In genomic region chr17:85685689-85686281, GRCm38 (mm10) we compare ENCODE assay signal across 16 mouse cellular contexts. TPM values are rescaled to one million over a fixed set of nuclear protein-coding genes. Genes with fewer than 3 reads are reported as not detected.
DNase-seq lines count a peak whose midpoint lies in the region; ATAC-seq and TF ChIP-seq lines count a peak whose summit lies in the region.
"Had no signal": no experiment of that assay in that cellular context is flagged by ENCODE, and none has a peak within 500 bp of the region (broad histone marks: within the 10 kb centered on the region; RNA-seq: fewer than 3 reads in every experiment).

No protein-coding gene starts in this region.

- no peak for TF ChIP-seq CTCF in gastrocnemius, adult 2 months (IDR thresholded peaks at IDR 0.05)
- no peak for TF ChIP-seq CTCF in lung, embryonic 14.5 days (IDR thresholded peaks at IDR 0.05; ENCODE audit: low read depth)
- no peak for TF ChIP-seq CTCF in embryonic fibroblast, embryonic 13.5 days (IDR thresholded peaks at IDR 0.05; ENCODE audit: borderline replicate concordance, insufficient read depth, low read length)

- H3K9me3 ChIP-seq in lung, embryonic 14.5 days (ENCODE audit: low read depth, low read length): no peaks in the 10 kb centered on the region
- no peaks in the 10 kb centered on the region for H3K9me3 ChIP-seq in stomach, embryonic 14.5 days (ENCODE audit: control insufficient read depth, low read depth, low read length)

- no peak for DNase-seq in gastrocnemius, adult 2 months
- DNase-seq in gastrocnemius, postnatal 25 days: no peak
- no peak for DNase-seq in lung, embryonic 14.5 days
- DNase-seq in lung, postnatal 10 days: no peak
- no peak for DNase-seq in adrenal gland, adult 8-10 months
- DNase-seq in right cerebral cortex, postnatal 10 days (ENCODE audit: low spot score in 2 of 2): no peak
- DNase-seq: adrenal gland, postnatal 36 days; cerebellum, adult 8-10 months; layer of hippocampus, postnatal 36 days; liver, postnatal 0 days had no signal

- peak overlapping the region; percentile 83 for H3K4me3 ChIP-seq in gastrocnemius, adult 2 months
- peak overlapping the region; percentile 42; the same call in 1 of the 2 replicates for H3K4me3 ChIP-seq in lung, embryonic 14.5 days (ENCODE audit: low read depth, low read length)
- H3K4me3 ChIP-seq in embryonic fibroblast, embryonic 13.5 days (ENCODE audit: insufficient read depth, low read length): peak overlapping the region; percentile 50
- H3K4me3 ChIP-seq in stomach, embryonic 14.5 days (ENCODE audit: low read depth, low read length): peak overlapping the region; percentile 44

- no peak overlapping the region for H3K4me2 ChIP-seq in lung, embryonic 14.5 days
- H3K4me2 ChIP-seq in stomach, embryonic 14.5 days (replicated peaks; ENCODE audit: low read depth, low read length): peak overlapping the region; percentile 76

- no peak overlapping the region; the same call in 1 of the 2 replicates for H3K9ac ChIP-seq in lung, embryonic 14.5 days
- H3K9ac ChIP-seq in stomach, embryonic 14.5 days (replicated peaks; ENCODE audit: low read depth, low read length): peak overlapping the region; percentile 64
- H3K9ac ChIP-seq: liver, postnatal 0 days had no signal

- WGBS in lung, embryonic 14.5 days: 15% methylated on average over 11 of the region's 11 CpGs
- WGBS in stomach, embryonic 14.5 days: 17% methylated on average over 11 of the region's 11 CpGs

- TF ChIP-seq POLR2A in embryonic fibroblast, embryonic 13.5 days (IDR thresholded peaks at IDR 0.05; ENCODE audit: low read depth, low read length): no peak

- ATAC-seq in lung, embryonic 14.5 days (ENCODE audit: insufficient read depth): no peak
- ATAC-seq in stomach, embryonic 14.5 days (ENCODE audit: insufficient number of reproducible peaks, insufficient read depth, low FRiP score, low read depth): no peak
- ATAC-seq: intestine, postnatal 0 days; liver, postnatal 0 days; Patski had no signal

- H3K27ac ChIP-seq in gastrocnemius, adult 2 months: peak overlapping the region; percentile 49
- H3K27ac ChIP-seq in lung, embryonic 14.5 days (ENCODE audit: low read depth): no peak overlapping the region
- H3K27ac ChIP-seq in embryonic fibroblast, embryonic 13.5 days (ENCODE audit: insufficient read depth, low read length): no peak overlapping the region
- H3K27ac ChIP-seq in stomach, embryonic 14.5 days (ENCODE audit: low read length): peak overlapping the region; percentile 39; the same call in 1 of the 2 replicates

- H3K4me1 ChIP-seq in lung, embryonic 14.5 days (ENCODE audit: insufficient read depth): 0 out of 2 replicates have a peak, but pooled peaks cover 3% of the 10 kb centered on the region
- no peaks in the 10 kb centered on the region; the same call in 1 of the 2 replicates for H3K4me1 ChIP-seq in embryonic fibroblast, embryonic 13.5 days (ENCODE audit: control insufficient read depth, insufficient read depth, low read length)
- peaks cover 8% of the 10 kb centered on the region for H3K4me1 ChIP-seq in stomach, embryonic 14.5 days (ENCODE audit: control insufficient read depth, insufficient read depth, low read length)

- H3K27me3 ChIP-seq in lung, embryonic 14.5 days (ENCODE audit: insufficient read depth, low read length): peaks cover 96% of the 10 kb centered on the region
- H3K27me3 ChIP-seq in stomach, embryonic 14.5 days (ENCODE audit: control insufficient read depth, insufficient read depth, low read length): peaks cover 33% of the 10 kb centered on the region; the same call in 1 of the 2 replicates

- intact Hi-C loops in gastrocnemius, adult 2 months (cut with DNase I): loop anchor here (2.0 to 10.0 kb wide), 2 partner anchors 173 to 349 kb away; no protein-coding TSS in a partner anchor

- H3K36me3 ChIP-seq in lung, embryonic 14.5 days (ENCODE audit: insufficient read depth): no peaks in the 10 kb centered on the region
- H3K36me3 ChIP-seq in stomach, embryonic 14.5 days (ENCODE audit: control insufficient read depth, insufficient read depth, low read length): no peaks in the 10 kb centered on the region

RNA-seq across cellular contexts. Expression of gene Six2, which starts 2.3 kb away (rescaled TPM):
- 10 to 100 TPM; 10.6 to 29.0 TPM for total RNA-seq in gastrocnemius, adult 2 months (2021)
- 10 to 100 TPM in 1 of 2 experiments, 1 to 10 TPM in 1; 3.1 to 13.8 TPM for total RNA-seq in gastrocnemius, postnatal 25 days (2021)
- polyA plus RNA-seq in lung, embryonic 14.5 days (2014; fragmentation: Nextera tagmentation; extraction: Ambion mirVana): 0.26 TPM in 1 of 2 replicates, not detected in the other
- polyA plus RNA-seq in embryonic fibroblast, embryonic 13.5 days (2011; ENCODE audit: insufficient read length, low read depth, missing spikeins): 5.0 and 8.9 TPM in 2 replicates
- polyA plus RNA-seq in stomach, embryonic 14.5 days (2014; fragmentation: Nextera tagmentation; extraction: Ambion mirVana): 7.6 and 8.9 TPM in 2 replicates
- under 1 TPM in 1 of 4 experiments, not detected in 3; 0.17 TPM for total RNA-seq in adrenal gland, adult 8-10 months (2022)
- total RNA-seq: adrenal gland, postnatal 36 days; monocyte, adult 5-6 weeks had no signal
- polyA plus RNA-seq: C2C12; liver, postnatal 0 days; Patski had no signal

Comparison
In these comparisons a context has a peak if more than half of its experiments do, and no peak if none do; other contexts are left out.
1. H3K27ac ChIP-seq: peak in gastrocnemius, adult 2 months (single experiment) and stomach, embryonic 14.5 days (single experiment); none in lung, embryonic 14.5 days (single experiment) and embryonic fibroblast, embryonic 13.5 days (single experiment).
2. Peak in every context shown above with its lines, with median percentiles within 50 percentile points of each other: H3K4me3 ChIP-seq.